Mouse (Mus musculus): ENCODE results near the gene Rsbn1l.

Rsbn1l gene

DNA sequence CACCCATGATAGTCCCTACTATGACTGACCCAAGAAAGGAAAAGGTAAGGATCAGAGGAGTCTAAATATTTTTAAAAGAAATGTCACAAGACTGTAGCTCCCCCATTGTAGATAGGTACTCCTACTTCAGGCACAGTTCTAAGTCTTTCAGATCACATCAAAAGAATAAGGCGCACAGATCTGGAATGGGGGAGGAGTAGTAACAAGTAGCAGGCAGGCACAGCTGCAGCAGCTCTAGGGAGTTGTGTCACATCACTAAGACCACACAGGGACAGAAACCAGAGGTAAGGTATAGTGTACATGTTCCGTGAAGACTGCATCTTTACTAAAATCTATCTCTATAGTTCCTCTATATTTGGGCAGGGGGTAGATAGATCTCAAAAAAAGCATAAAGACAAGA lies 44.5 kb downstream of the Rsbn1l start:
- no peak for DNase-seq (ENCODE audit: inconsistent age in 2 of 2, low spot score in 1 of 2)

DNA sequence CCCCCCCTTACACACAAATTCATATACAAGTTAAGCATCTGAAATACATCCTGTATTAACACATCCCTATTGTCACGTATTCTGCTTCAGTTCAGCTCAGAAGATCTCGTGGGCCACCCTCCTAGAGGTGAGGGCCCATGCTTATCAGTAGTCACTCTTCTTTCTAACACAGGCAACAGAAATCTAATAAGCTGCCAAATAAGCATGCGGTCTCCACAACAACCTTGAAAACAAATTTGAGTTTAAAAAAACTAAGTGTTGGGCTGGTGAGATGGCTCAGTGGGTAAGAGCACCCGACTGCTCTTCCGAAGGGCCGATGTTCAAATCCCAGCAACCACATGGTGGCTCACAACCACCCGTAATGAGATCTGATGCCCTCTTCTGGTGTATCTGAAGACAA lies 50.0 kb downstream of the Rsbn1l start:
- DNase-seq (ENCODE audit: inconsistent age in 2 of 2, low spot score in 1 of 2): no peak

DNA sequence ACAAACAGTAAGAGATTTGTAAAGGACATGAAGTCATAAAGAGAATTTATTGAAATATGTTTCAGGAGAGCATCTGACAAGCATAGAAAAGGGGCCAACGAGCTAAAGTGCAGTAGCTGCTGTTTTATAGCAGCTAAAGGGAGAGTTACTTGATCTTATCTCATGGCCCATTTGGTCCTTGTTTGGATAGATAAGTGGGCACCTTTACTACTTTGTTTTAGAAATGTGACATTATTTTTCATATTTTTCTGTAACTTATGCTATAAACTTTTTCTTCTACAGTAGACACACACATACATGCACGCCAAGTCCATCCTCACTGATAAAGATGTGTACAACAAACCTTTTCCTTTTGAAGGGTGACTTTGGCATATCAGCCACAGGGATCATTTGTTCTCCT lies 50.8 kb downstream of the Rsbn1l start:
- DNase-seq (ENCODE audit: inconsistent age in 2 of 2, low spot score in 1 of 2): no peak

GRCm38 (mm10) chr5:20904647-20905046 lies 51.6 kb downstream of the Rsbn1l start:
- no peak for DNase-seq (ENCODE audit: inconsistent age in 2 of 2, low spot score in 1 of 2)

DNA sequence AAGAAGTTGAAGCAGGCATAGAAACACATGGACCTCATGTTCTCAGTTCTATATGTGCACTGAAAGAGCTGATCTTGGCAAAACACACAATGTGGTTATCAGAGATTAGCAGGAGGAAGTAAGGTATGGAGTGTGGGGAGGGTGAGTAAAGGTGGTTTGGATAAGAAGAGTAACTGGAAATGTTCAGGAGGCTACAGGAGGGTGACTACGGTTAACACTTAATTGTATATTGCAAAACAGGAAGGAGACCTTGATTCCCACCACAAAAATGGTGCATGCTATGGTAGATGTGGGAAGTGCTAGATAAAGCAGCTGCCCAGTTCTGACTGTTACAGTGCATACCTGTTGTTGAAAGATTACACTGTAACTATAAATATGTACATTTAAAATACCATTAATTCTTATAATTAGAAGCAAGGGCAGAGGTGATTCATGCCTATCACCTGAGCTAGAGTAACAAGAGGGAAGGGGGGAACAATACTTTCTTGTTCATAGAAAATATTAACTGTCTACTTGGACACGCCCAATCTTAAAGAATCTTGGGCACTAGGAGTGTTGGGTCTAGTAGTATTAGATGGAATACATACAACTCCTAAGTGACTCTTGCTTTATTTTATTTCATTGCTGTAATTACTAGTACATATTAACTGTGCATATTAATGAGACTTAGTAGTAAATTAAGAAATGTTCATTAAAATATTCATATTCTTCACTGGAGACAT lies 58.6 kb downstream of the Rsbn1l start:
- no peak for DNase-seq (ENCODE audit: inconsistent age in 2 of 2, low spot score in 1 of 2)

- DNase-seq (ENCODE audit: inconsistent age in 2 of 2, low spot score in 1 of 2): peak in 1 of 2 experiments; percentile 48
These were observed 72.1 kb downstream of the Rsbn1l start for GRCm38 (mm10) chr5:20884036-20884620.

DNA sequence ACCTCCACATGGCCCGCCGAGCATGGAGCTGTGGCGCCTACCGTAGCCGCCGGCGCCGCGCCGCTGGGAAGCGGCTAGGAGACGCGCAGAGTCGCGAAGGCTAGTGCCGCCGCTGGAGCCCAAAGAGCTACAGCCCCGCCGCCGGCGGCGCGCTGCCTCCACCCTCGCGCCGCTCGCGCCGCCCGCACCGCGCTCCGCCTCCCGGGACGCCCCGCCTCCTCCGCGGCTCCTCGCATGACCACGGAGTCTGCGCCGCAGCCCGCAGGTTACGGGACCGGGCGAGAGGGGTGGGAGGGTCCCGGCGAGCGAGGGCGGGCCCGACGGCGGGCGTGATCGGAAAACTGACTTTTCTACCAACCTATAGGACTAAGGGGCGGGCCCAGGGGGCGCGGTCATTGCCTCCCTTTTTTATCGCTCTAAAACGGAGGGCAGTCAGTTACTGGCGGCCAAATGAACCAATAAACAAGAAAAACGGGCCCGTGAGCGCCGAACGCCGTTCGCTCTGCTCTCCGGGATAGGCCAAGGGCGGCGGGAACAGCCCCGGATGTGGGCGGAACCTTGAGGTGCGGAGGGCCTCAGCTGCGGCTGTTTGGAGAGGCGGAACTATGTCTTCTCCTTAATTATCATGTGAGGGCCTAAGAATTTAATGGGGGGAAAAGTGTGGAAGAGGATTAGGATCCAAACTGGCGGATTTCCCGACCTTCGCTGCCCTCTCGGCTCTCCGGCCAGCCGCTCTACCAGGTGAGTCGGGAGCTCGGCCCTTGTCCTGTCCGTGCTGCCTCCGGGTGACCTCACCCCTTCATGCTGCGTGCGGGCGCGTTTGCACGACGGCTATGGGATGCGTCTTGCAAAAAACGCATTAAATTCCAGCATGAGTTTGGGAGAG lies 74.0 kb downstream of the Rsbn1l start, which contains the start of the genes Phtf2 and Tmem60:
Gene Phtf2 (minus strand): TSS at position 210 of the 886 bp plus-strand sequence.
Gene Tmem60 (plus strand): TSS at position 277 of the 886 bp plus-strand sequence.
- peak; percentile 99 to 100 for DNase-seq (ENCODE audit: inconsistent age in 2 of 2, low spot score in 1 of 2)

GRCm38 (mm10) chr5:20880797-20881775 lies 75.1 kb downstream of the Rsbn1l start:
- peak; percentile 74 to 86 for DNase-seq (ENCODE audit: inconsistent age in 2 of 2, low spot score in 1 of 2)

GRCm38 (mm10) chr5:20880386-20880785 lies 75.8 kb downstream of the Rsbn1l start:
- no peak for DNase-seq (ENCODE audit: inconsistent age in 2 of 2, low spot score in 1 of 2)

GRCm38 (mm10) chr5:20876934-20877426 lies 79.2 kb downstream of the Rsbn1l start:
- no peak for DNase-seq (ENCODE audit: inconsistent age in 2 of 2, low spot score in 1 of 2)

GRCm38 (mm10) chr5:20873146-20873545 lies 83.1 kb downstream of the Rsbn1l start:
- DNase-seq (ENCODE audit: inconsistent age in 2 of 2, low spot score in 1 of 2): no peak

DNA sequence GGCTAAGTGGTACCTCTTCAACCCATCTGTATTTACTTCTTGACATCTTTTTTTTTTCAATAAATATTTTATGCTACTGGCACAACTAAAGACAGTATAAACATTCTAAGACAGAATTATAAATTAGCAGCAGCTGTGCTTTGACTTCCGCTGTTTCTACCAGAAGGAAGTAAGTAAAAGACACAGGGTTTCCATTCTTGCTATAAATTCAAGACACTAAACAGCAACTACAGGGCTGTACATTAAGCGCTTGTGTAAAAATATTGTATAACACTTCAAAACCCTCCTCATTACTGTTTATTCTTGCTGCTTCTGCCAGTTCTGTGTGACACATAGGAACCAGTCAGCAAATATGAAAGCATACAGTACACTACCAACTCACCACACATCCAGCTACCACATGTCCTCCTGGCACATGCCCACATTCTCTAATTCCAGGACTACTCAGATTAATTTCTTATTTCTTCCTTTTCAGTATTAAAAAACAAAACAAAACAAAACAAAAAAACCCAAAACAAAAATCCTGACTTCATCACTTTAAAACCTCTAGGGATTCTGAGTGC lies 90.9 kb downstream of the Rsbn1l start:
- DNase-seq (ENCODE audit: inconsistent age in 2 of 2, low spot score in 1 of 2): no peak

DNA sequence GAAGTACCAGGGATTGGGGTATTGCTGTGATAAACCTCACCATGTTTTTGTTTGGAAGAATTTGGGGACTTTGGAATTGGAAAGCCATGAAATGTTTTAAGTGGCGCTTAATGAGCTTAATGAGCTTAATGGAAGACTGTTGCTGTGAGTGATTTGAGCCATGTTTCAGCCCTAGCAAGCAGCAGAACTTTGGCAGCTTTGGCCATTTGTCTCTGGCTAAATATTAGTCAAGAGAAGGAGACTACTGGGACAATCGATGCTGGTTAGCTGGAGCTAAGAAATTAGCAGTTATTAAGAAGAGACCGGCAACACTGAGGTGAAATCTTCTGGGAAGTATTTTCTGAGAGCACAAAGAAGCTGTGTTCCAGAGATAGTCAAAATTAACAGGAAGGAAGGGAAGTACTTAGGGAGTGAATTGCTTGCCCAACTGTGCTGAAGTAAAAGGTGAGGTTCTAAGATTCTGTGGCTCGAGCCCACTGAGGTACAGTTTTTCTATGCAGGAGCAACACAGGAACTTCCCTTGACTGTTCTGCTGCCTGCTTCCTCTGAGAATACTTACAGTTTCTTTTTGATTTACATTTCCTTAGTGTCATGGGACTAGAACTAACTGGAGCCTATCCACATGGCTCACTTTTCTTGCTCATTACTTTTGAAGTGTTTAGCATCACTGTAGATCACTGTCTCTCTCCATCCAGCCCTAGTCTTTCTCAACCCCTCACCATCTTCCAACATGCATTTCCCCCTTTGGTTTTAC lies 91.8 kb downstream of the Rsbn1l start:
- no peak for DNase-seq (ENCODE audit: inconsistent age in 2 of 2, low spot score in 1 of 2)

- DNase-seq (ENCODE audit: inconsistent age in 2 of 2, low spot score in 1 of 2): no peak
These were observed 94.3 kb downstream of the Rsbn1l start for GRCm38 (mm10) chr5:20861901-20862300.

DNA sequence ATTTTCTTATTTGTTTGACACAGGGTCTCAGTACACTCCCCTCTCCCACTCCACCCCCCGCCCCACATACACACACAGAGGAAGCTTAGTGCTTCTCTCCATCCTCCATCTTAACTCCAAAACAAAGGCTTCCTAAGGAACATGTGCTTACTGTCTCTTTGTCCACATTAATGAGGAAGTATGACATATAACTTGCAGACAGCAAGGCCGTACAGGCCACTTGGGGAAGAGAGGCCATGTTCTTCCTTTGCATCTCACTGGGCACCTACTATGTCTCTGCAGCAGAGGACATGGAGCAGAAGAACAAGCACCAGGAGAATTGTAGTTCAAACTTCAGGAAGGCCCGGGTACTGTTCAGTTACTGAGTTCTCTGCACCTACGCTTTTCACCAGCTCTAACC lies 95.6 kb downstream of the Rsbn1l start:
- DNase-seq (ENCODE audit: inconsistent age in 2 of 2, low spot score in 1 of 2): no peak

DNA sequence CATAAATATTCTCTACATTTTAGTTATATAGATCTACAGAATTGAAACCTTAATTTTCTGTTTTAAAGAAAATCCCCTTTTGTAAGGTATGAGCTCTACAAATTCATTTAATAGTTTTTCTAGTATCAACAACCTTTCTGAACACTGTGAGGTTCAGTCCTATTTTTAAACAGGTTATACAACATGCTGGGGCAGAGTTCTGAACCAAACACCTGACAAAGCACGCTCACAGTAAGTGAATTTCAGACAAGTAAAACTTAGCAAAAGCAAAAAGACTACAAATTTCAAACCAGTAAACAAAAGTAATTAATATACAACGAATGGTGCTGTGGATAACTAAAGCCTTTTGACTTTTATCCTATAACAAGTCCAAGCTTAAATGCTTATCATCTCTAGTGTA lies 97.8 kb downstream of the Rsbn1l start:
- no peak for DNase-seq (ENCODE audit: inconsistent age in 2 of 2, low spot score in 1 of 2)

DNA sequence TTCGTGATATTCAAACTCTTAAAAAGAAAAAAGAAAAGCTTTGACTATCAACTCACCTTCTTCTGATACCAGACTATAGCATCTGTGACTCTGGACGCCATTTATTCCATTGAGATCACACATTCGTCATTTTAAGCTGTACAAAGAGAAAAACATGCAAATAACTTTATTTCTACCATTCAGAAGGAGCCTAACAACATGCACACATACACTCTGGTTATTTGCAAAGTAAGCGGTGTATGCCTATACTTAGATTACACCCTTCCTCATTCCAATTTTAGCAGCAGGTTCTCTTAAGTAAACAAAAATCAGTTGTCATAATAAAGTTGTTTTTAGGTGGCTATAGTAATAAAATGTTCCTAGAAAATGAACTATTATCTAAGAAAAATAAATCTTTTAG lies 101.1 kb downstream of the Rsbn1l start:
- DNase-seq (ENCODE audit: inconsistent age in 2 of 2, low spot score in 1 of 2): no peak

- DNase-seq (ENCODE audit: inconsistent age in 2 of 2, low spot score in 1 of 2): no peak
These were observed 109.2 kb downstream of the Rsbn1l start for GRCm38 (mm10) chr5:20847010-20847409.

- DNase-seq (ENCODE audit: inconsistent age in 2 of 2, low spot score in 1 of 2): no peak
These were observed 112.4 kb downstream of the Rsbn1l start for GRCm38 (mm10) chr5:20843816-20844215.
